Comparison of ENCODE assay signal across 8 mouse cellular contexts in genomic region chr7:132714236-132714923, GRCm38 (mm10).
DNase-seq lines count a peak whose midpoint lies in the region; ATAC-seq and TF ChIP-seq lines count a peak whose summit lies in the region.

No protein-coding gene starts in this region.

- ATAC-seq in liver, postnatal 0 days: peak; percentile 37

- intact Hi-C loops in gastrocnemius, postnatal 36 days (cut with DNase I): no loop called here

- DNase-seq in gastrocnemius, adult 18-20 months (ENCODE audit: low spot score): peak; percentile 56
- DNase-seq in gastrocnemius, postnatal 36 days: no peak
- DNase-seq in cerebellum, postnatal 10 days: peak; percentile 9 to 49
- peak; percentile 91 for DNase-seq in heart, embryonic 10.5 days (ENCODE audit: low spot score)
- peak; percentile 80 for DNase-seq in kidney, postnatal 10 days
- no peak for DNase-seq in liver, postnatal 0 days
- peak; percentile 54 to 76 for DNase-seq in right cerebral cortex, postnatal 36 days (ENCODE audit: low spot score in 2 of 2)
- DNase-seq in natural killer cell, adult 2 months (ENCODE audit: low spot score in 2 of 2): no peak

- no peak overlapping the region for H3K4me3 ChIP-seq in heart, embryonic 10.5 days
- H3K4me3 ChIP-seq in liver, postnatal 0 days (ENCODE audit: low read depth, low read length): no peak overlapping the region

- no peaks in the 10 kb centered on the region for H3K27me3 ChIP-seq in heart, embryonic 10.5 days (ENCODE audit: insufficient read depth, poor library complexity, severe bottlenecking)
- no peaks in the 10 kb centered on the region for H3K27me3 ChIP-seq in liver, postnatal 0 days (ENCODE audit: insufficient read depth, low read length)

- H3K27ac ChIP-seq in heart, embryonic 10.5 days: peak overlapping the region; percentile 94
- H3K27ac ChIP-seq in liver, postnatal 0 days (ENCODE audit: low read depth): peak overlapping the region; percentile 89

- H3K9me3 ChIP-seq in heart, embryonic 10.5 days: no peaks in the 10 kb centered on the region
- no peaks in the 10 kb centered on the region for H3K9me3 ChIP-seq in liver, postnatal 0 days (ENCODE audit: low read length)

- no peak overlapping the region; the same call in 1 of the 2 replicates for H3K9ac ChIP-seq in liver, postnatal 0 days (replicated peaks)

- H3K36me3 ChIP-seq in heart, embryonic 10.5 days: peaks cover 5% of the 10 kb centered on the region
- H3K36me3 ChIP-seq in liver, postnatal 0 days (replicated peaks; ENCODE audit: insufficient read depth, low read length): peaks cover 56% of the 10 kb centered on the region

- no peak; the same call in 1 of the 2 replicates for TF ChIP-seq EP300 in liver, postnatal 0 days (IDR thresholded peaks at IDR 0.05; ENCODE audit: low read depth)

- H3K4me2 ChIP-seq in liver, postnatal 0 days (ENCODE audit: low read depth, low read length): 0 out of 2 replicates have a peak overlapping the region, but pooled peaks have one; percentile 18

- WGBS in heart, embryonic 10.5 days: 16% methylated on average over 6 of the region's 6 CpGs
- 56% methylated on average over 6 of the region's 6 CpGs for WGBS in liver, postnatal 0 days (ENCODE audit: insufficient replicate concordance)

- TF ChIP-seq CTCF in liver, postnatal 0 days (IDR thresholded peaks at IDR 0.05; ENCODE audit: low read depth): no peak

- H3K4me1 ChIP-seq in heart, embryonic 10.5 days: peaks cover 71% of the 10 kb centered on the region
- H3K4me1 ChIP-seq in liver, postnatal 0 days (ENCODE audit: insufficient read depth): peaks cover 48% of the 10 kb centered on the region

Comparison
In these comparisons a context has a peak if more than half of its experiments do, and no peak if none do; other contexts are left out.
1. DNase-seq: peak in gastrocnemius, adult 18-20 months (single experiment), cerebellum, postnatal 10 days (2 of 2), heart, embryonic 10.5 days (single experiment), kidney, postnatal 10 days (single experiment) and right cerebral cortex, postnatal 36 days (2 of 2); none in gastrocnemius, postnatal 36 days (0 of 2), liver, postnatal 0 days (single experiment) and natural killer cell, adult 2 months (0 of 2).